Mouse (Mus musculus) liver, adult 2 months (tissue): ENCODE measurements at regions not wholly inside any gene's neighbourhood (a gene's known extent, or its start where the extent isn't known, plus 50 kb on each side); places are given as distances from the start of the nearest gene placed in this dataset.
A peak's percentile ranks its signal among the peaks of the same experiment; 100 is the strongest.

ENCODE experiments used
- DNase-seq: peaks from one replicate; pipeline ENCODE4 v3.0.0-alpha.2; 2011; ENCODE audit warnings: low read depth, low spot score; ENCODE audit errors: extremely low read depth
- H3K27ac ChIP-seq: fragments of 200-500 bp; replicated peaks from 2 replicates; pipeline ENCODE4 v1.5.1; 2012; ENCODE audit warnings: low read depth, mild to moderate bottlenecking, control low read depth, inconsistent platforms, low read length; ENCODE audit not compliant: insufficient read depth
- H3K27me3 ChIP-seq: fragments of 200-500 bp; 2 replicates; pipeline ENCODE4 v1.6.1; 2012; ENCODE audit warnings: mild to moderate bottlenecking, moderate library complexity, low read length, inconsistent platforms; ENCODE audit not compliant: control insufficient read depth, insufficient read depth
- H3K36me3 ChIP-seq: fragments of 200-500 bp; 2 replicates; pipeline ENCODE4 v1.6.1; 2012; ENCODE audit warnings: low read length, inconsistent platforms; ENCODE audit not compliant: control insufficient read depth, insufficient read depth
- H3K4me1 ChIP-seq: fragments of 200-500 bp; 2 replicates; pipeline ENCODE4 v1.6.1; 2011; ENCODE audit warnings: low read length; ENCODE audit not compliant: control insufficient read depth, insufficient read depth
- H3K4me3 ChIP-seq: fragments of 200-500 bp; 2 replicates; pipeline ENCODE4 v1.5.1; 2011; ENCODE audit warnings: low read depth, mild to moderate bottlenecking, control low read depth, low read length, moderate library complexity; ENCODE audit not compliant: insufficient read depth
- H3K79me2 ChIP-seq: fragments of 200-500 bp; 2 replicates; pipeline ENCODE4 v1.6.1; 2012; ENCODE audit warnings: inconsistent platforms, mild to moderate bottlenecking, low read length, moderate library complexity; ENCODE audit not compliant: control insufficient read depth, insufficient read depth
- H3K9ac ChIP-seq: fragments of 200-500 bp; 2 replicates; pipeline ENCODE4 v1.6.1; 2012; ENCODE audit warnings: low read depth, mild to moderate bottlenecking, control low read depth, inconsistent platforms, low read length
- CTCF ChIP-seq: fragments of 200-500 bp; IDR thresholded peaks from 2 replicates; pipeline ENCODE4 v1.5.1; 2011; ENCODE audit warnings: low read depth, low read length, control low read depth
- POLR2A ChIP-seq: fragments of 200-500 bp; IDR thresholded peaks from 2 replicates; pipeline ENCODE4 v1.6.1; 2011; ENCODE audit warnings: low read length, control low read depth; ENCODE audit not compliant: insufficient read depth; ENCODE audit errors: extremely low read depth
- WGBS: fragments of 180-500 bp; shearing (Covaris S2); methylation state at CpG from one replicate; pipeline ENCODE4 v1.1.7; 2018; 5-methylcytosine and 5-hydroxymethylcytosine counted together

DNA sequence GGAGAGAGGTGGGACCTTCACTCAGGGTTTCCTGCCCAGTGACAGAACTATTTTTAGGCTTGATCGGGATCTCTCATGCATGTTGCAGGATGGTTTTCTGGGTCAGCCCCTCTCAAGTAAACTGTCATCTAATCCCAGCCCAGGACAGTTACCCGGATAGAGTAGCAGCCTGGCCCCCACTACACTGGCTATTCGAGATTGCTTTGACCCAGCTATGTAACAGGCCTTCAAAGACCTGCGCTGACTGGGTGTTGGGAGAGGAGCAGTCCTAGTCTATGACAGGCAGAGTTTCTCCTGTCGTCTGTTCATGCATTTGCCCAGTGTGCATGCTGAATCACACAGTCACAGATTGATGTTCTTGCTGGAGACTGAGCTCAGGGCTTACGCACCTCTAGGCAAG is 86.2 kb upstream of the Epcam start:
- H3K4me1 ChIP-seq, result no peaks in the 10 kb centered on the region; the same call in 1 of the 2 replicates
- no peak for TF ChIP-seq CTCF
- no peak for TF ChIP-seq POLR2A
- no peak overlapping the region for H3K9ac ChIP-seq
- no peak overlapping the region for H3K4me3 ChIP-seq
- no peaks in the 10 kb centered on the region for H3K27me3 ChIP-seq
- H3K27ac ChIP-seq, result no peak overlapping the region
- DNase-seq, result no peak
- 83% methylated on average over 6 of the region's 6 CpGs for WGBS
- H3K36me3 ChIP-seq, result no peaks in the 10 kb centered on the region
- H3K79me2 ChIP-seq, result no peaks in the 10 kb centered on the region

DNA sequence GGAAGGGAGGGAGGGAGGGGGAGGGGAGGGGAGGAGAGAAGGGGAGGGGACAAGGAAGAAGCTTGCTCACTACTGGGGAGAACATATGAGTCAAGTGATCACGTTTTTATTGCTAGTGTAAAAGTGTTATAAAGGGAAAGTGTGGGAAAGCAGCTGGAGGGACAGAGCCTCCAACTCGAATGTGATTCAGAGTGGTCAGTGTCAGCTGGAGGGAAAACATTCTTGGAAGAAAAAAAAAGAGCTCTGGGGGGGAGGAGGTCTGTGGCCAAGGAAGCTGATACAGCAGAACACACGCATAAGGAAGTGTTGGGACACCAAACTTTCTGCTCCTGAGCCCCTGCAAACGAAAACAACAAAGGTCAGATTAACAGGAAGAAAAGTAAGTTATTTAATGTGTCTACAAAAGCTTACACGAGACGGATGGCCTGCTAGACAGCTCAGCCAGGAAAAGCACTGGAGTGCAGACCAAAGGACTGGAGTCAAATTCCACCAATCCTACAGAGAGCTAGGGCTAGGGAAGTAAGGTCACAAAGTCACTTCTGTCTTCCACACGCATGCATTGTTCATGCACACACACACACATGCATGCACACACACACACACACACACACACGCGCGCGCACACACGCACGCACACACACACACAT is 85.1 kb upstream of the Epcam start:
- Histone ChIP-seq H3K27ac (no peak overlapping the region), H3K79me2 (no peaks in the 10 kb centered on the region), H3K4me1 (no peaks in the 10 kb centered on the region; the same call in 1 of the 2 replicates), H3K4me3 (no peak overlapping the region), H3K27me3 (no peaks in the 10 kb centered on the region), H3K9ac (no peak overlapping the region), H3K36me3 (no peaks in the 10 kb centered on the region)
- TF ChIP-seq POLR2A (no peak), CTCF (no peak)
- DNase-seq, result peak; percentile 3
- 63% methylated on average over 13 of the region's 13 CpGs for WGBS

DNA sequence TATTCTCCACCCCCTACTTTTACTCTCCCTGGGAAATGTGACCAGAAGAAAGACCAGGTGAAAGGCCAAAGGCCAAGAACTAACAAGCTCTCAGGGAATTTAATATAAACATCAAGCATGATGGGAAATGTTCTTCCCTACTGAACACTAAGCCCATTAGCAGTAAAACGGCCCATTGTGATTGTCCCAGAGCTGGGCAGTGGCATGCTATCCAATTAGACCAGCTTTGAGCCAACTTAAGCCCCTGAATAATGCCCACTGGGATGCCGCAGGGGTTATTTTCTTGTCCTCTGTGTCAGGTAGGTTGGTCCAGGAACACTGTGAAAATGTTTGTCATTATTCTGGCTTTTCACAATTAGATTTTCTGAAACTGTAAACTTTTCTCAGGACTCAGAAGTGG is 81.2 kb upstream of the Epcam start:
- no peaks in the 10 kb centered on the region for H3K79me2 ChIP-seq
- WGBS, result 91% methylated on average over 2 of the region's 2 CpGs

DNA sequence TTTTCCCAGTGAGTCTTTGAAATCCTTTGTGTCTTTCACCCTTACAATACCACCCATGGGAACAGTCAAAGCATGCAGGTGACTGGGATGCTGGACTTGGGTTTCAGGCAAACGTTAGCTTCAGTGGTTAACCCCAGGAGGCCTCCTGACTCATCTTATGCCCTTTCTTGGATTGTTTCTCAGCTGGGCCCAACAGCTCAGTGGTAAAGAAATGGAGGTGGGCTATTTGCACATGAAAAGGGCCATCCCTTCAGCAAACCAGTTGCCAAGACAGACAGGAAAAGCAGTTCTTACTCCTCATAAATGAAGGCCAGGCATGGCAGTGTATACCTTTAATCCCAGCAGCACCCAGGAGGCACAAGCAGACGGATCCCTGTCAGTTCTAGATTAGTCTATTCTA is 77.4 kb upstream of the Epcam start:
- no peak overlapping the region for H3K9ac ChIP-seq
- DNase-seq, result no peak
- H3K27me3 ChIP-seq, result no peaks in the 10 kb centered on the region
- WGBS, result 84% methylated on average over 2 of the region's 2 CpGs
- TF ChIP-seq CTCF (no peak), POLR2A (no peak)
- no peaks in the 10 kb centered on the region for H3K36me3 ChIP-seq
- no peak overlapping the region for H3K4me3 ChIP-seq
- H3K79me2 ChIP-seq, result no peaks in the 10 kb centered on the region
- no peaks in the 10 kb centered on the region for H3K4me1 ChIP-seq
- H3K27ac ChIP-seq, result no peak overlapping the region

More for the DNA sequence above, 81.2 kb upstream of the Epcam start:
- no peaks in the 10 kb centered on the region for H3K27me3 ChIP-seq
- H3K9ac ChIP-seq, result no peak overlapping the region
- no peaks in the 10 kb centered on the region; the same call in 1 of the 2 replicates for H3K4me1 ChIP-seq
- no peaks in the 10 kb centered on the region for H3K36me3 ChIP-seq
- H3K4me3 ChIP-seq, result no peak overlapping the region
- no peak for TF ChIP-seq POLR2A
- TF ChIP-seq CTCF, result no peak
- no peak overlapping the region for H3K27ac ChIP-seq
- no peak for DNase-seq

DNA sequence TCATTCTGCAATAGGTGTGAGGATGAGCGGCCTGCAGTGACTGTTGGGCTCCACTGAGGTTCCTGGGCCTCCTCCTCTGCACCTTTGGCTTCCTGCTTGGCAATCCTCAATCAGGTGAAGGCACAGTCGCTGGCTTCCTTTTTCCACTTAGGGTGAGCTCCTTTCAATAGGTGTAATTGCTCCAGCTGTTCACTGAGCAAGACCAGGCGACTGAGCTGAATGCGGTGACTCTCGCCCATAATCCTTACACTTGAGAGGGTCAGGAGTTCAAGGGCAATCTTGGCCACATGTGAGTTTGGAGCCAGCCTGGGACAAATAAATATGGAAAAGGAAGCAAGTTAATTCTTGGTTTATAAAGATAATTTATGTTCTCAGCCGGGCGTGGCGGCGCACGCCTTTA is 76.1 kb upstream of the Epcam start:
- Histone ChIP-seq H3K9ac (no peak overlapping the region), H3K27ac (no peak overlapping the region), H3K36me3 (no peaks in the 10 kb centered on the region), H3K4me1 (no peaks in the 10 kb centered on the region), H3K27me3 (no peaks in the 10 kb centered on the region), H3K79me2 (no peaks in the 10 kb centered on the region), H3K4me3 (no peak overlapping the region)
- no peak for TF ChIP-seq CTCF
- TF ChIP-seq POLR2A, result no peak
- no peak for DNase-seq
- WGBS, result 93% methylated on average over 10 of the region's 10 CpGs

DNA sequence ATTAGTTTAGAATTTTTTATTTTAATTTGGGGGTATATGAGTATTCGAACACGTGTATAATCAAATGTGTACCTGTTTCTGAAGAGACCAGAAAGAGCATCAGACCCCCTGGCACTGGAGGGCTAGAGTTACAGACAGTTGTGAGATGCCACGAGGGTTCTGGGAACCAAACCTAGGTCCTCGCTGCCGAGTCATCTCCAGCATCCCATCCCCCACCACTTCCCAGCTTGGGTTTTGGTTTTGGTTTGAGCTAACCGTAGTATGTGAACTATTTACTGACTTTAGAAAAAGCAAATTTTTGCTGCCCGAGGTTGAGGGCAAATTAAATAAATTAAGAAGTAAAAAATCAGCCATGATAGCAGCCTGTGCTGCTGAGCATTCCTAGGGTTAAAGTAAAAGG is 74.9 kb upstream of the Epcam start:
- TF ChIP-seq POLR2A, result no peak
- Histone ChIP-seq H3K4me3 (no peak overlapping the region), H3K27ac (no peak overlapping the region), H3K79me2 (no peaks in the 10 kb centered on the region), H3K4me1 (no peaks in the 10 kb centered on the region), H3K36me3 (no peaks in the 10 kb centered on the region), H3K27me3 (no peaks in the 10 kb centered on the region), H3K9ac (no peak overlapping the region)
- 72% methylated on average over 7 of the region's 7 CpGs for WGBS
- DNase-seq, result no peak
